Mouse (Mus musculus): ENCODE measurements around the gene Mrps27. TPM values are rescaled to one million over a fixed set of nuclear protein-coding genes. Genes with fewer than 3 reads are reported as not detected.
A peak's percentile ranks its signal among the peaks of the same experiment; 100 is the strongest.

Gene Mrps27
- polyA plus RNA-seq, 1 experiment from 2014 or later, result 39.8 TPM

GRCm38 (mm10) chr13:99375550-99375949 lies 31.0 kb downstream of the Mrps27 start:
- H3K27me3 ChIP-seq, result no peaks in the 10 kb centered on the region
- no peaks in the 10 kb centered on the region for H3K9me3 ChIP-seq
- 0 out of 2 replicates have a peak, but pooled peaks cover 2% of the 10 kb centered on the region for H3K4me1 ChIP-seq
- H3K9ac ChIP-seq (replicated peaks), result no peak overlapping the region
- no peaks in the 10 kb centered on the region for H3K36me3 ChIP-seq
- 31% methylated on average over 6 of the region's 6 CpGs for WGBS
- no peak overlapping the region for H3K4me3 ChIP-seq
- no peak overlapping the region for H3K4me2 ChIP-seq (replicated peaks)
- no peak overlapping the region for H3K27ac ChIP-seq (replicated peaks)
- peak; percentile 71 for ATAC-seq (replicated peaks)

GRCm38 (mm10) chr13:99377055-99377454 lies 32.5 kb downstream of the Mrps27 start:
- Histone ChIP-seq H3K4me2 (replicated peaks) (no peak overlapping the region), H3K9ac (replicated peaks) (no peak overlapping the region), H3K27ac (replicated peaks) (no peak overlapping the region), H3K36me3 (no peaks in the 10 kb centered on the region), H3K4me1 (peaks cover 7% of the 10 kb centered on the region; the same call in 1 of the 2 replicates), H3K27me3 (no peaks in the 10 kb centered on the region), H3K4me3 (no peak overlapping the region), H3K9me3 (no peaks in the 10 kb centered on the region)
- ATAC-seq (replicated peaks), result no peak
- 79% methylated on average over 6 of the region's 6 CpGs for WGBS

GRCm38 (mm10) chr13:99378223-99378622 lies 33.6 kb downstream of the Mrps27 start:
- Histone ChIP-seq H3K9ac (replicated peaks) (no peak overlapping the region), H3K4me2 (replicated peaks) (no peak overlapping the region), H3K27ac (replicated peaks) (no peak overlapping the region), H3K36me3 (no peaks in the 10 kb centered on the region), H3K4me1 (peaks cover 10% of the 10 kb centered on the region), H3K9me3 (no peaks in the 10 kb centered on the region), H3K4me3 (no peak overlapping the region), H3K27me3 (no peaks in the 10 kb centered on the region)
- ATAC-seq (replicated peaks), result no peak
- WGBS, result 98% methylated on average over 1 of the region's 1 CpGs

GRCm38 (mm10) chr13:99382373-99382772 lies 37.8 kb downstream of the Mrps27 start:
- H3K36me3 ChIP-seq, result no peaks in the 10 kb centered on the region
- ATAC-seq (replicated peaks), result no peak
- H3K27ac ChIP-seq (replicated peaks), result no peak overlapping the region
- no peaks in the 10 kb centered on the region for H3K9me3 ChIP-seq
- no peak overlapping the region for H3K4me3 ChIP-seq
- no peak overlapping the region for H3K9ac ChIP-seq (replicated peaks)
- H3K4me1 ChIP-seq, result peaks cover 8% of the 10 kb centered on the region
- no peak overlapping the region for H3K4me2 ChIP-seq (replicated peaks)
- H3K27me3 ChIP-seq, result no peaks in the 10 kb centered on the region
- WGBS, result 45% methylated on average over 6 of the region's 6 CpGs

- WGBS, result 46% methylated on average over 7 of the region's 7 CpGs
- H3K4me1 ChIP-seq, result peaks cover 13% of the 10 kb centered on the region
- ATAC-seq (replicated peaks), result no peak
- no peak overlapping the region for H3K9ac ChIP-seq (replicated peaks)
- no peaks in the 10 kb centered on the region for H3K9me3 ChIP-seq
- no peaks in the 10 kb centered on the region for H3K27me3 ChIP-seq
- no peak overlapping the region for H3K27ac ChIP-seq (replicated peaks)
- H3K36me3 ChIP-seq, result no peaks in the 10 kb centered on the region
- H3K4me3 ChIP-seq, result no peak overlapping the region
- no peak overlapping the region for H3K4me2 ChIP-seq (replicated peaks)
Measured at GRCm38 (mm10) chr13:99384555-99385203, 40.1 kb downstream of the Mrps27 start.

- H3K4me2 ChIP-seq (replicated peaks), result no peak overlapping the region
- no peaks in the 10 kb centered on the region for H3K36me3 ChIP-seq
- H3K27ac ChIP-seq (replicated peaks), result no peak overlapping the region
- H3K27me3 ChIP-seq, result no peaks in the 10 kb centered on the region
- H3K4me1 ChIP-seq, result peaks cover 13% of the 10 kb centered on the region
- no peak overlapping the region for H3K9ac ChIP-seq (replicated peaks)
- no peaks in the 10 kb centered on the region for H3K9me3 ChIP-seq
- WGBS, result 81% methylated on average over 6 of the region's 6 CpGs
- H3K4me3 ChIP-seq, result no peak overlapping the region
- ATAC-seq (replicated peaks), result no peak
Measured at GRCm38 (mm10) chr13:99385911-99386310, 41.3 kb downstream of the Mrps27 start.

GRCm38 (mm10) chr13:99386341-99386740 lies 41.8 kb downstream of the Mrps27 start:
- WGBS, result 78% methylated on average over 7 of the region's 7 CpGs
- Histone ChIP-seq H3K36me3 (no peaks in the 10 kb centered on the region), H3K9me3 (no peaks in the 10 kb centered on the region), H3K27me3 (no peaks in the 10 kb centered on the region), H3K4me1 (peaks cover 15% of the 10 kb centered on the region), H3K4me2 (replicated peaks) (no peak overlapping the region), H3K27ac (replicated peaks) (no peak overlapping the region), H3K4me3 (no peak overlapping the region), H3K9ac (replicated peaks) (no peak overlapping the region)
- no peak for ATAC-seq (replicated peaks)

GRCm38 (mm10) chr13:99387901-99388811 lies 43.6 kb downstream of the Mrps27 start:
- no peak for ATAC-seq (replicated peaks)
- Histone ChIP-seq H3K27me3 (no peaks in the 10 kb centered on the region), H3K4me3 (no peak overlapping the region), H3K9ac (replicated peaks) (no peak overlapping the region), H3K36me3 (no peaks in the 10 kb centered on the region), H3K4me1 (peaks cover 11% of the 10 kb centered on the region), H3K27ac (replicated peaks) (no peak overlapping the region), H3K9me3 (no peaks in the 10 kb centered on the region), H3K4me2 (replicated peaks) (no peak overlapping the region)
- 61% methylated on average over 7 of the region's 7 CpGs for WGBS

GRCm38 (mm10) chr13:99391417-99391816 lies 46.8 kb downstream of the Mrps27 start:
- Histone ChIP-seq H3K36me3 (no peaks in the 10 kb centered on the region), H3K9ac (replicated peaks) (no peak overlapping the region), H3K4me2 (replicated peaks) (no peak overlapping the region), H3K4me3 (no peak overlapping the region), H3K27me3 (no peaks in the 10 kb centered on the region), H3K4me1 (peaks cover 21% of the 10 kb centered on the region), H3K27ac (replicated peaks) (peak overlapping the region; percentile 13; the same call in 1 of the 2 replicates), H3K9me3 (no peaks in the 10 kb centered on the region)
- 52% methylated on average over 3 of the region's 3 CpGs for WGBS
- peak; percentile 68 for ATAC-seq (replicated peaks)

GRCm38 (mm10) chr13:99393128-99393527 lies 48.5 kb downstream of the Mrps27 start:
- WGBS, result 87% methylated on average over 3 of the region's 3 CpGs
- no peak for ATAC-seq (replicated peaks)
- peaks cover 35% of the 10 kb centered on the region for H3K4me1 ChIP-seq
- H3K27ac ChIP-seq (replicated peaks), result no peak overlapping the region
- H3K4me3 ChIP-seq, result no peak overlapping the region
- no peak overlapping the region for H3K9ac ChIP-seq (replicated peaks)
- H3K9me3 ChIP-seq, result no peaks in the 10 kb centered on the region
- H3K27me3 ChIP-seq, result no peaks in the 10 kb centered on the region
- no peaks in the 10 kb centered on the region for H3K36me3 ChIP-seq
- H3K4me2 ChIP-seq (replicated peaks), result no peak overlapping the region

GRCm38 (mm10) chr13:99394694-99395093 lies 50.1 kb downstream of the Mrps27 start:
- Histone ChIP-seq H3K9me3 (no peaks in the 10 kb centered on the region), H3K4me1 (peaks cover 36% of the 10 kb centered on the region), H3K9ac (replicated peaks) (no peak overlapping the region), H3K27ac (replicated peaks) (no peak overlapping the region), H3K36me3 (no peaks in the 10 kb centered on the region), H3K27me3 (no peaks in the 10 kb centered on the region), H3K4me2 (replicated peaks) (no peak overlapping the region), H3K4me3 (no peak overlapping the region)
- no peak for ATAC-seq (replicated peaks)
- WGBS, result 50% methylated on average over 3 of the region's 3 CpGs

- H3K9ac ChIP-seq (replicated peaks), result no peak overlapping the region
- no peak overlapping the region for H3K4me2 ChIP-seq (replicated peaks)
- H3K4me1 ChIP-seq, result peaks cover 36% of the 10 kb centered on the region
- H3K9me3 ChIP-seq, result no peaks in the 10 kb centered on the region
- H3K27me3 ChIP-seq, result no peaks in the 10 kb centered on the region
- H3K36me3 ChIP-seq, result peaks cover 3% of the 10 kb centered on the region; the same call in 1 of the 2 replicates
- H3K4me3 ChIP-seq, result no peak overlapping the region
- H3K27ac ChIP-seq (replicated peaks), result no peak overlapping the region
- WGBS, result 43% methylated on average over 12 of the region's 12 CpGs
- ATAC-seq (replicated peaks), result no peak
Measured at GRCm38 (mm10) chr13:99395531-99395930, 50.9 kb downstream of the Mrps27 start.
